Mouse (Mus musculus) CH12.LX (cell line): ENCODE measurements around the gene Hk1. TPM values are rescaled to one million over a fixed set of nuclear protein-coding genes. Genes with fewer than 3 reads are reported as not detected.

ENCODE experiments used
- DNase-seq: peaks from one replicate; pipeline ENCODE4 v3.0.0-alpha.2; 2013; ENCODE audit errors: extremely low read depth
- H3K27ac ChIP-seq: 2 replicates; pipeline ENCODE4 v1.5.1; 2012; ENCODE audit warnings: low read depth, mild to moderate bottlenecking, control low read depth, moderate library complexity; ENCODE audit not compliant: insufficient read depth
- H3K27me3 ChIP-seq: replicated peaks from 2 replicates; pipeline ENCODE3; 2012; ENCODE audit warnings: inconsistent platforms
- H3K36me3 ChIP-seq, 2 experiments: replicated peaks in 1 of 2; 2 replicates each; pipeline versions ENCODE3 to v1.6.1; 2012; ENCODE audit warnings: inconsistent platforms in 1 of 2, low read length in 1 of 2, mild to moderate bottlenecking in 1 of 2, mixed read lengths in 1 of 2, moderate library complexity in 1 of 2; ENCODE audit not compliant: control insufficient read depth in 1 of 2, insufficient read depth in 1 of 2
- H3K4me1 ChIP-seq, 2 experiments: 2 replicates each; pipeline ENCODE4 v1.6.1; 2012; ENCODE audit warnings: inconsistent platforms in 1 of 2, moderate library complexity in 1 of 2; ENCODE audit not compliant: insufficient read depth in 2 of 2, control insufficient read depth in 1 of 2
- H3K4me2 ChIP-seq: 2 replicates; pipeline ENCODE4 v1.6.1; 2012; ENCODE audit warnings: low read depth, mild to moderate bottlenecking, control low read depth; ENCODE audit not compliant: poor library complexity, insufficient read depth, severe bottlenecking
- H3K4me3 ChIP-seq, 3 experiments: fragments of 150-350 bp in 1 of 3; sonication (generic) in 1 of 3; replicated peaks in 1 of 3; 2 replicates each; pipeline versions ENCODE3 to v1.5.1; 2011 to 2012; ENCODE audit warnings: low read depth in 2 of 3, low read length in 2 of 3, mild to moderate bottlenecking in 2 of 3, moderate library complexity in 2 of 3, control low read depth in 1 of 3, improper control_type of control experiment in 1 of 3, inconsistent platforms in 1 of 3, mixed read lengths in 1 of 3; ENCODE audit not compliant: poor library complexity in 1 of 3
- H3K79me2 ChIP-seq: replicated peaks from 2 replicates; pipeline ENCODE4 v1.6.1; 2012; ENCODE audit warnings: mild to moderate bottlenecking, moderate library complexity; ENCODE audit not compliant: control insufficient read depth, poor library complexity, insufficient read depth, severe bottlenecking; ENCODE audit errors: extremely low read depth
- H3K9ac ChIP-seq: 2 replicates; pipeline ENCODE4 v1.6.1; 2012; ENCODE audit warnings: low read depth, mild to moderate bottlenecking, control low read depth, moderate library complexity; ENCODE audit not compliant: insufficient read depth
- H3K9me3 ChIP-seq: replicated peaks from 2 replicates; pipeline ENCODE3; 2012; ENCODE audit warnings: low read length, inconsistent platforms, mixed read lengths
- CHD2 ChIP-seq: IDR thresholded peaks from 2 replicates; pipeline ENCODE4 v1.6.1; 2011; ENCODE audit warnings: low read length, improper control_type of control experiment
- CTCF ChIP-seq, 2 experiments: IDR thresholded peaks in 1 of 2; conservative IDR thresholded peaks in 1 of 2; 2 replicates each; pipeline ENCODE4 v1.5.1; 2011 to 2012; ENCODE audit warnings: low read depth in 2 of 2, low read length in 2 of 2, improper control_type of control experiment in 1 of 2, inconsistent platforms in 1 of 2, mild to moderate bottlenecking in 1 of 2, moderate library complexity in 1 of 2
- ELF1 ChIP-seq: IDR thresholded peaks from 2 replicates; pipeline ENCODE4 v1.6.1; 2014; ENCODE audit warnings: low read depth, mild to moderate bottlenecking, inconsistent platforms, low read length, improper control_type of control experiment
- EP300 ChIP-seq: IDR thresholded peaks from 2 replicates; pipeline ENCODE4 v1.6.1; 2011; ENCODE audit warnings: low read length, improper control_type of control experiment
- GABPA ChIP-seq: IDR thresholded peaks from 2 replicates; pipeline ENCODE4 v1.6.1; 2012; ENCODE audit warnings: low read depth, low read length, improper control_type of control experiment, inconsistent platforms; ENCODE audit not compliant: insufficient replicate concordance
- HCFC1 ChIP-seq: IDR thresholded peaks from 2 replicates; pipeline ENCODE4 v1.6.1; 2012; ENCODE audit warnings: low read depth, mild to moderate bottlenecking, inconsistent platforms, low read length, improper control_type of control experiment
- IRF4 ChIP-seq: IDR thresholded peaks from 2 replicates; pipeline ENCODE4 v1.6.1; 2014; ENCODE audit warnings: low read depth, mild to moderate bottlenecking, inconsistent platforms, low read length, improper control_type of control experiment
- MAZ ChIP-seq: IDR thresholded peaks from 2 replicates; pipeline ENCODE4 v1.6.1; 2012; ENCODE audit warnings: low read depth, mild to moderate bottlenecking, inconsistent platforms, low read length, improper control_type of control experiment, moderate library complexity
- MEF2A ChIP-seq: IDR thresholded peaks from 2 replicates; pipeline ENCODE4 v1.6.1; 2014; ENCODE audit warnings: low read depth, mild to moderate bottlenecking, inconsistent platforms, low read length, improper control_type of control experiment, borderline replicate concordance
- MXI1 ChIP-seq: IDR thresholded peaks from 2 replicates; pipeline ENCODE4 v1.6.1; 2011; ENCODE audit warnings: mild to moderate bottlenecking, low read depth, low read length, improper control_type of control experiment
- MYC ChIP-seq: IDR thresholded peaks from 2 replicates; pipeline ENCODE4 v1.6.1; 2011; ENCODE audit warnings: low read depth, mild to moderate bottlenecking, improper control_type of control experiment, low read length
- NELFE ChIP-seq: IDR thresholded peaks from 2 replicates; pipeline ENCODE4 v1.6.1; 2011; ENCODE audit warnings: low read depth, low read length, improper control_type of control experiment
- NRF1 ChIP-seq: IDR thresholded peaks from 2 replicates; pipeline ENCODE4 v1.6.1; 2014; ENCODE audit warnings: low read depth, mild to moderate bottlenecking, inconsistent platforms, low read length, improper control_type of control experiment, moderate library complexity
- POLR2AphosphoS2 ChIP-seq: IDR thresholded peaks from 2 replicates; pipeline ENCODE4 v1.6.1; 2011; ENCODE audit warnings: low read depth, low read length, improper control_type of control experiment
- RCOR1 ChIP-seq: conservative IDR thresholded peaks from 2 replicates; pipeline ENCODE4 v1.6.1; 2012; ENCODE audit warnings: low read depth, mild to moderate bottlenecking, inconsistent platforms, low read length, improper control_type of control experiment
- SMC3 ChIP-seq: IDR thresholded peaks from 2 replicates; pipeline ENCODE4 v1.6.1; 2011; ENCODE audit warnings: low read depth, low read length, improper control_type of control experiment
- UBTF ChIP-seq: IDR thresholded peaks from 2 replicates; pipeline ENCODE4 v1.6.1; 2012; ENCODE audit warnings: low read depth, mild to moderate bottlenecking, inconsistent platforms, low read length, improper control_type of control experiment, moderate library complexity
- USF1 ChIP-seq: IDR thresholded peaks from 2 replicates; pipeline ENCODE4 v1.6.1; 2014; ENCODE audit warnings: low read depth, mild to moderate bottlenecking, inconsistent platforms, low read length, improper control_type of control experiment
- ZKSCAN1 ChIP-seq: IDR thresholded peaks from 2 replicates; pipeline ENCODE4 v1.6.1; 2012; ENCODE audit warnings: low read depth, inconsistent platforms, low read length, improper control_type of control experiment, borderline replicate concordance
- dilution Hi-C: fragments of 300-500 bp; cut with MboI; formaldehyde crosslinking; loops from 2 replicates; pipeline ENCODE4 v1.14.3; 2020; ENCODE audit warnings: low sequenced_read_pairs; ENCODE audit not compliant: extremely low pct_unique_long_range_greater_than_20kb, extremely low pct_ligation_motif_present
- in situ Hi-C: fragments of 300-500 bp; cut with MboI; formaldehyde crosslinking; loops from 3 replicates; pipeline ENCODE4 v1.14.3; 2019; ENCODE audit warnings: low sequenced_read_pairs, low pct_ligation_motif_present, low pct_unique_long_range_greater_than_20kb, mixed read lengths
- polyA plus RNA-seq: library from polyadenylated mRNA; unstranded; fragments of >175 nt; gene quantifications from 2 replicates; pipeline ENCODE4 v1.2.1, GENCODE M21; 2012; ENCODE audit warnings: low read depth; ENCODE audit not compliant: insufficient read length
- total RNA-seq, 2 experiments: library from RNA; depleted of rRNA; stranded (reverse); fragments of 300-350 nt in 1 of 2; fragments of >200 nt in 1 of 2; gene quantifications; 2 replicates each; pipeline ENCODE4 v1.2.3; 2012 to 2014

Gene Hk1
- total and polyA plus RNA-seq, 3 experiments = 9.3 to 30.1 (median 23.4) TPM

DNA sequence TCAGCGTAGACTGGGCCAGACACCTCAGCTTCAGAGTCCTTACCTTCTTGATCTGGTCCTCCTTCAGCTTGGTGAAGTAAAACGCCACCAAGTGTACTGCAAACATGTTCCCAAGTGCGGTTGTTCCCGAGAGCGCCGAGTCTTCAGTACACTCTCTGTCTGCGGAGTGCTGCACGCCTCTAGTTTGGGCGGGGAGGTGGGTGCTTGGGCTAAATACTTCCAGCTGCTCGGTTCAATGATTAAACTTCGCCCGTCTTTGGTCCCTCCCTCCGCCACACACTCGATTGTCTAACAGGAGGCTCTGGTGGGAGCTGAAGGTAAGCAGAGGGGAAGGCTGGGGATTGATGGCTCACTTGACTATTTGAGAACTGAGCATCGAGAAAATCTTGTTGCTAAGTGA lies 42.5 kb upstream of the Hk1 start, which contains the start of gene Hkdc1:
Gene Hkdc1 (minus strand): TSS at position 237 of the 400 bp plus-strand sequence.
- in situ Hi-C loops = no loop called here
- Histone ChIP-seq H3K9ac (no peak within 1 kb of the TSS), H3K4me3 (no peak within 1 kb of the TSS), H3K27me3 (peaks cover 44% of the 10 kb centered on the region), H3K27ac (no peak within 1 kb of the TSS), H3K4me1 (no peaks in the 10 kb centered on the region), H3K36me3 (peaks cover 0 to 2% of the 10 kb centered on the region in 2 experiments), H3K4me2 (no peak within 1 kb of the TSS), H3K9me3 (no peaks in the 10 kb centered on the region), H3K79me2 (no peaks in the 10 kb centered on the region)
- no peak for DNase-seq
- dilution Hi-C loops = no loop called here
- TF ChIP-seq NRF1 = no peak
- no peak for TF ChIP-seq ZKSCAN1
- no peak for TF ChIP-seq CHD2
- no peak for TF ChIP-seq IRF4
- TF ChIP-seq SMC3 = no peak
- no peak for TF ChIP-seq USF1
- TF ChIP-seq MXI1 = no peak
- TF ChIP-seq CTCF (conservative IDR thresholded peaks at IDR 0.05 in 1 of 2, IDR thresholded peaks at IDR 0.05 in 1 of 2; ENCODE audit: low read depth in 2 of 2, low read length in 2 of 2) = no peak
- TF ChIP-seq MEF2A = no peak

DNA sequence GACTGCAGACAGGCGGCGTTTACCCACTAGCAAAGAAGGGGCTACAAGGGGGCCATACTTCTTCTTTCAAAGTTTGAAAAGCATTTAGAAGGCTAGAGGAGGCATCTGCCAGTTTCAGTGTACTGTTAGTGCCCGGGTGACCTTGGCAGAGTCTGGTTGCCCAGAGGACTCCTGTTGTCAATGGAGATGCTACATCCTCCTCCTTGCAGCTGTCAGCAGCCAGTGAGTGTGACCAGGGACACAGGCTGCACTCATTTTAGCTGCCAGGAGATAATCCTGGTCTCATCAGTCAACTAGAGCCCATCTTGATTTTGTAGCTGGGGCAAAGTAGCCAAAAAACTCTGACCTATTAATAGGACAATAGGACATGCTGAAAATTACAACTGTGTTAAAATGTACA lies 41.4 kb upstream of the Hk1 start:
- in situ Hi-C loops = no loop called here
- DNase-seq = no peak
- H3K36me3 ChIP-seq = no peaks in the 10 kb centered on the region
- no peaks in the 10 kb centered on the region for H3K79me2 ChIP-seq
- H3K4me2 ChIP-seq = no peak overlapping the region
- H3K27me3 ChIP-seq = peaks cover 55% of the 10 kb centered on the region
- dilution Hi-C loops = no loop called here
- H3K4me3 ChIP-seq = no peak overlapping the region
- H3K9ac ChIP-seq = no peak overlapping the region
- no peaks in the 10 kb centered on the region for H3K9me3 ChIP-seq
- no peaks in the 10 kb centered on the region for H3K4me1 ChIP-seq
- TF ChIP-seq HCFC1 (no peak), USF1 (no peak), GABPA (no peak), RCOR1 (no peak), MAZ (no peak), CHD2 (no peak), ELF1 (no peak), UBTF (no peak), NELFE (no peak), POLR2AphosphoS2 (no peak), MYC (no peak), EP300 (no peak)
- no peak overlapping the region for H3K27ac ChIP-seq
